Mouse (Mus musculus): ENCODE data around the gene Dcaf1. TPM values are rescaled to one million over a fixed set of nuclear protein-coding genes. Genes with fewer than 3 reads are reported as not detected.

Dcaf1 gene
- polyA plus RNA-seq (2015; fragmentation: Nextera tagmentation; extraction: Ambion mirVana) = 6.6 and 8.0 TPM in 2 replicates

GRCm38 (mm10) chr9:106821618-106822380 is at the start of gene Dcaf1:
Dcaf1 (plus strand) TSS chr9:106821874.

GRCm38 (mm10) chr9:106788812-106789321 is 32.8 kb upstream of the Dcaf1 start, which contains the start of gene Rad54l2:
Rad54l2 (minus strand) TSS chr9:106789194.

GRCm38 (mm10) chr9:106886828-106887702 is 65.4 kb downstream of the Dcaf1 start, which contains the start of gene Rbm15b:
Rbm15b (minus strand) TSS chr9:106887428.

GRCm38 (mm10) chr9:106891829-106892551 is 70.3 kb downstream of the Dcaf1 start, which contains the start of gene Manf:
Manf (minus strand) TSS chr9:106891979.

Other genes starting within 250 kb of the Dcaf1 start
- gene Iqcf6, start 195.3 kb upstream of the Dcaf1 start, polyA plus RNA-seq (2015; fragmentation: Nextera tagmentation; extraction: Ambion mirVana) = not detected in 2 replicates
- not detected in 2 replicates for gene Grm2, start 165.8 kb upstream of the Dcaf1 start, polyA plus RNA-seq (2015; fragmentation: Nextera tagmentation; extraction: Ambion mirVana)
- 34.1 and 39.7 TPM in 2 replicates for gene Tex264, start 135.9 kb upstream of the Dcaf1 start, polyA plus RNA-seq (2015; fragmentation: Nextera tagmentation; extraction: Ambion mirVana)
- 1.8 and 3.1 TPM in 2 replicates for gene Rad54l2, start 32.7 kb upstream of the Dcaf1 start, polyA plus RNA-seq (2015; fragmentation: Nextera tagmentation; extraction: Ambion mirVana)
- gene Rbm15b, start 65.6 kb downstream of the Dcaf1 start, polyA plus RNA-seq (2015; fragmentation: Nextera tagmentation; extraction: Ambion mirVana) = 2.0 and 2.7 TPM in 2 replicates
- gene Manf, start 70.1 kb downstream of the Dcaf1 start, polyA plus RNA-seq (2015; fragmentation: Nextera tagmentation; extraction: Ambion mirVana) = 58.8 and 92.2 TPM in 2 replicates